Mouse (Mus musculus) gastrocnemius, adult 8-10 months (tissue): ENCODE data around the gene Ret. TPM values are rescaled to one million over a fixed set of nuclear protein-coding genes. Genes with fewer than 3 reads are reported as not detected.
A peak's percentile ranks its signal among the peaks of the same experiment; 100 is the strongest.

Source experiments
- DNase-seq, 2 experiments: peaks; one replicate each; pipeline ENCODE4 v3.0.0; 2022; ENCODE audit warnings: low spot score in 2 of 2
- total RNA-seq, 4 experiments: library from RNA; stranded (reverse); gene quantifications; 2 replicates each; pipeline ENCODE4 v1.2.4; 2022

Gene Ret
- total RNA-seq, 4 experiments from 2014 or later = 1.2 to 4.1 (median 2.2) TPM

- no peak for DNase-seq
These were observed 23.6 kb downstream of the Ret start for GRCm38 (mm10) chr6:118173975-118174328.

GRCm38 (mm10) chr6:118173251-118173974 is 24.1 kb downstream of the Ret start:
- DNase-seq = no peak

- DNase-seq = no peak
These were observed 26.1 kb downstream of the Ret start for GRCm38 (mm10) chr6:118171386-118171785.

- DNase-seq = no peak
These were observed 29.4 kb downstream of the Ret start for GRCm38 (mm10) chr6:118168106-118168505.

- DNase-seq = no peak
These were observed 30.5 kb downstream of the Ret start for GRCm38 (mm10) chr6:118167013-118167412.

DNA sequence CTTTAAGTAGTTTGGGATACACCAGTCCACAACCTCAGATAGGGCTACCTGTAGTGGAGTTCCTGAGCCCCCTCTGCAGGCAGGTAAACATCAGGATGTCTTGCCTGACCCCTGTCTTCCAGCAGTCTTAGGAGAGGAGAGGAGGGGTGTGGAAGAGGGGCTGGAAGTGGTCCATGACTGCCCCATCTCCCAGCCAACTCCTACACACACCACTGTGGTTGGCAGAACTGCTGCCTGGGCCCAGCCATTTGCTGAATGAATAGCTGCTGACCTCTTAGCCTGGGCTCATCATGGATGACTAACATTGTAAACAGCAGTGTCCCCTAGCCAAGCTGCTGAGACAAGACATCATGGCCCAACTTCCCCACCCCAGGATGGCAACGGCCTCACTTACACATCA is 32.0 kb downstream of the Ret start:
- DNase-seq = no peak

DNA sequence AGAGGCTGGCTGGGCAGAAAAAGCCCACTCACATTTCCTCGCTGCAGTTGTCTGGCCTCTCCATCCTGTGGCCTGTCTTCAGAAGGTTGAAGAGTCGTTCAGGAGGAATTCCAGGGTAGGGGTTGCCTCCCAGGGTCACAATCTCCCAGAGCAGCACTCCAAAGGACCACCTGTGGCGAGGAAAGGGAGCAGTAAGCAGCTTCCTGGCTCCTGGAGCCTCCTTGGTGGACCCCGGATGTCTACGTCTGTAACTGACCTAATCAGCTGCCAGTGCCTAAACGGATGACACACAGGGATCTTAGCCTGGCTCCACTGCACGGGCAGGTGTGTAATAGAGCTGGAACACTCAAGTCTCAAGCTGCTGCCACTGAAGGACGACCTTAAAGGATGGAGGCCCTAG is 32.8 kb downstream of the Ret start:
- DNase-seq = no peak

DNA sequence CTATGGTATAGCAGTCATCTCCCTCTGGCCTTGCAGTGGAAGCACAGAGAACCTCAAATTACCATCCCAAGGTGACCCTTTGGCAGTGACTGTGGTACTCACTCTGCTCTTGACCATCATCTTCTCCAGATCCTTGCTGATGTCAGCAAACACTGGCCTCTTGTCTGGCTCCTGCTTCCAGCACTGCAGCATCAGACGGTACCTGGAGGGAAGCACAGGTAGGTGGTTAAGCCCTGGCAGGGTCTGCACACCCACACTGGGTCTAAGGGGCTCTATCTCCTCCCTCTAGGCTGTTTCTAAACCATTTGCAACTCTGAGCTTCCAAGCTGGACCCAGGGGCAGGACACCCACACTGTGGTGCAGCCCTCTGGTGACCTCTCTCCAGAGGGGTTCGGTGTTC is 34.4 kb downstream of the Ret start:
- no peak for DNase-seq

GRCm38 (mm10) chr6:118162457-118163082 is 34.9 kb downstream of the Ret start:
- no peak for DNase-seq

DNA sequence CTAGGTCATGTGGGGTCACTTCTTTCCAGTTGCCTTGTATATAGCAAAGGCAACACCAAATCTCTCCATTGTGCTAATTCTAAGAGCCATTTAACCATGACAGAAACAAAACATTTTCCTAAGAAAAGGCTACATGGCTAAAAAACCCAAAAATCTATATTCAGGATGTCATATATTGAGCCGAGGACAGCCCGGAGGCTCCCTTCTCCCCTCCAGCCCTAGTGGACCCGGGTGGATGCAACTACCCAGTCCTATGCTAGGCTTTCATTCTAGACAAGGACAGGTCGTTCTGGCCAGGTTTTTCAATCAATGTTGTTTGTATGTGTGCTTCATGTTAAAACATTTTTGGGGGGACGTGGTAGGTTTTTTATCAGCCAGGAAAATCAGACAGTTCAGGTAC is 44.4 kb downstream of the Ret start:
- DNase-seq = no peak

- no peak for DNase-seq
These were observed 46.5 kb downstream of the Ret start for GRCm38 (mm10) chr6:118150988-118151387.

DNA sequence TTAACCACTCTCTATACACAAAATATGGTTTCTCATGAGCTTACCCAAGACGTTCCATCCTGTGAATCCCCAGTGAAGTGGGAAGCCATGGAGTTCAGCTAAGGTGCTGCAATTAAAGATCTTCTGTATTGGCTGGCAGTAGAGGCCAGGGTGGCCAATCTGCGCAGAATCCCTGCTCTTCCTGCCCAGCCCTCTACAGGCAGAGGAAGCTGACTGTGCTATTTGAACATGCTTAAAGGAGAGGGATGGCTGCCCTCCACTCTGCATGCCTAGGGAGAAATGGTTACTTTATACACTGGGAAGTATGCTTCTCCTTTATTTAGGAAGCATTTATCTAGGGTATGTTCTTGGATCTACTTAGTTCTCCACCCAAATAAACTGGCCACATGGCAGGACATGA is 47.0 kb downstream of the Ret start:
- no peak for DNase-seq

GRCm38 (mm10) chr6:118150128-118150527 is 47.4 kb downstream of the Ret start:
- no peak for DNase-seq

DNA sequence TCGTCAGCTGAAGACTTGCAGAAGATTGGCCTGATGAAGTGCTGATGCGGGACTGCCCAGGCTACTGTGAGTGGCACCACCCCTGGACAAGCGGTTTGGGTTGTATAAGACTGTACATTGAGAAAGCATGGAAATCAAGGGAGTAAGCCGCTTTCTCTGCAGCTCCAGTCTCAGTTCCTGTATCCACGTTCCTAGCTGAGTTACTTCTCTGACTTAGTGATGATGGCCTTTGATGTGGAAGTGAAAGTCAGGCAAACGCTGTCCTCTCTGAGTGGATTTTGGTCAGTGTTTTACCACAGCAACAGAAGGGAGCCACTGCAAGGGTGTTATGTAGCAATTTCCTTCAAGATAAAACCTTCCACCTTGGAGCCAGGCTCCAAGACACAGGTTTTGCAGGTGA is 56.6 kb downstream of the Ret start:
- no peak for DNase-seq

- DNase-seq = peak; percentile 90 to 92
These were observed 58.5 kb downstream of the Ret start, which contains the start of gene Csgalnact2 for GRCm38 (mm10) chr6:118138731-118139709. Gene Csgalnact2 (minus strand): TSS chr6:118139140.

DNA sequence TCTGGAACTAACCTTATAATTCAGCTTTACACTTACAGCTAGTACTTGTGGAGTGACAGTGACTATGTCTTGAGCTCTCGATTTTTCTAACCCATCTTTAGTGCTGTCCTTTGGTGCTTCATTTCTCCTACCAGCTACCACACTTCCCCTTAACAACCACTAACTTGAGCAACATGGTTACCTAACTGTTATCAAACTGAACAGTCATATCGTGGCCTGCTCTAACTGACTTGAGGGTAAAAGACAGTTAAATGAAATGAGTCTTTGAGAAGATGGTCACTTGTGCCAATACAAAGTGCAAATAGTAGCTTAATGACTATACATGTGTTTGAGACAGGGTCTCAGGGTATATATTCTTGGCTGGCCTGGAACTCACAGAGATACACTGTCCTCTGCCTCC is 60.4 kb downstream of the Ret start:
- DNase-seq = no peak

DNA sequence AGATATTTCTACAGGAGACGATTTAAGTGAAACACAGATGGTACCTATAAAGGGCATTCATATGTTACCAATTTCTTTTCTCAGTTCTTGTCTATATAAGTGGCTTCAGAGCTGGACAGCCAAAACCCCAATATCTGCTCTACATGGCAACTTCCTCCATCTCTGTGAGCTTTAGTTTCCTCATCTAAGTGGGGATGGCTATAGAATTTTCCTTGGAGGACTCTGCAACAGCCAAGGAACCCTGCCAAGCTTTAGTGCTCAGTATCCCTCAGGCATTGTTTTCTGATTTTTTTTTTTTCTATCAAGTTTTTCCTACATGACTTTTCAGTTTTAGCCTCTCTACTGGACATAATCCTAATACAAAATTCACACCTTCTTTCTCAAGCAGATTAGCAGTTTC is 63.1 kb downstream of the Ret start:
- DNase-seq = no peak

DNA sequence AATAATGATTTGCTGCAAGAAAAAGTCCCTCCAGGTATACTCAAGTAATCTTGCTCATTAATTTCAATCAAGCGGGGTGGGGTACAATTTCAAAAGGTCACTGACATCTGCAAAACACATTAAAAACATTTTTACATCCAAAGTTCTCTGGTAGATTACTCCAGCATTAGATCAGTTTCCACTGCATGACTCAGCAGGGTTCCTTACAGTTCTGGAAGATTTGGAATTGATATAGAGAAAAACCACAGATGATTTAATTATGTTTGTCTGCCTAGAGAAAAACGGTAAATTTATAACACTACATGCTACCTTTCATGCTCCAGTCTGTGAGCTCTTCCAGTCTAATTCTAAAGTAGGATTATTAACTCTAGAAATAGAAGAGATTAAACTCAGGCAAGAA is 67.5 kb downstream of the Ret start:
- DNase-seq = no peak

- DNase-seq = no peak
These were observed 69.6 kb downstream of the Ret start for GRCm38 (mm10) chr6:118127827-118128487.

DNA sequence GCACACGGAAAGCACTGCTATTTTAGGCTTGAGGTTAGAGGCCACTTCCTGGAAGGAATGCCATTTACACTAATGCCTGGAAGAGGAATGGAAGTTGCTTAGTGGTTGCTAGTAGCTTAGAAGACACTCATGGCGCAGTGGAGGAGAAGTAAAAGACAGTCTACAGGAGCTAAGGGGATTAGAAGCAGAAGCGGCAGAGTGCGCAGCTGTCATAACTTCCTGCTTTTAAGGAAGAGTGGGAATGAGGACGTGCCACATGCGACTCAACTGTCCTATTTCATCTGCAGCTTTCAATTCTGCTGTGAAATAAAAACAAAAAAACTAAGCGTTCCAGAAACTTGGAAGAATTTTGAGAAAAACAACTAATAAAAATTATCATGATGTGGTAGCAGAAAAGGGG is 70.3 kb downstream of the Ret start:
- DNase-seq = no peak

GRCm38 (mm10) chr6:118126577-118126976 is 70.9 kb downstream of the Ret start:
- DNase-seq = no peak

GRCm38 (mm10) chr6:118122767-118123166 is 74.8 kb downstream of the Ret start:
- no peak for DNase-seq
